Comparison of ENCODE assay signal across 1 mouse cellular context in genomic region chr9:46174770-46175294, GRCm38 (mm10).
TF ChIP-seq lines count a peak whose summit lies in the region.

No protein-coding gene starts in this region.

TF ChIP-seq in CH12.LX, 34 proteins besides CTCF, POLR2A, EP300 and RAD21 (continued from another document):
- no peak; the same call in 1 of the 2 replicates for TF ChIP-seq HCFC1 (IDR thresholded peaks at IDR 0.05; ENCODE audit: low read depth, low read length)
- peak; percentile 75 for TF ChIP-seq ETS1 (conservative IDR thresholded peaks at IDR 0.05; ENCODE audit: low read depth, low read length)
- TF ChIP-seq GABPA (IDR thresholded peaks at IDR 0.05; ENCODE audit: insufficient replicate concordance, low read depth, low read length) = no peak
- TF ChIP-seq MEF2A (IDR thresholded peaks at IDR 0.05; ENCODE audit: borderline replicate concordance, low read depth, low read length) = no peak
- TF ChIP-seq CHD2 (IDR thresholded peaks at IDR 0.05; ENCODE audit: low read length) = 0 out of 2 replicates have a peak, but pooled peaks have one; percentile 49
- TF ChIP-seq SIN3A (IDR thresholded peaks at IDR 0.05; ENCODE audit: low read length) = peak; percentile 84; the same call in 1 of the 2 replicates
- 0 out of 2 replicates have a peak, but pooled peaks have one; percentile 30 for TF ChIP-seq RCOR1 (conservative IDR thresholded peaks at IDR 0.05; ENCODE audit: low read depth, low read length)
- TF ChIP-seq BHLHE40 (IDR thresholded peaks at IDR 0.05; ENCODE audit: low read depth, low read length) = peak; percentile 8
- TF ChIP-seq MAFK (IDR thresholded peaks at IDR 0.05; ENCODE audit: insufficient replicate concordance, low read length) = 0 out of 2 replicates have a peak, but pooled peaks have one; percentile 40
- no peak for TF ChIP-seq JUN (IDR thresholded peaks at IDR 0.05; ENCODE audit: insufficient read depth, low read depth, low read length)
- TF ChIP-seq SMC3 (IDR thresholded peaks at IDR 0.05; ENCODE audit: low read depth, low read length) = 0 out of 2 replicates have a peak, but pooled peaks have one; percentile 8
- no peak for TF ChIP-seq ZKSCAN1 (IDR thresholded peaks at IDR 0.05; ENCODE audit: borderline replicate concordance, low read depth, low read length)
TF ChIP-seq in CH12.LX: peak in this region for 14.
